Mouse (Mus musculus): ENCODE results near the gene Slc15a3. TPM values are rescaled to one million over a fixed set of nuclear protein-coding genes. Genes with fewer than 3 reads are reported as not detected.

Gene Slc15a3
- polyA plus RNA-seq, 1 experiment from 2014 or later: 0.25 TPM

- WGBS: 57% methylated on average over 2 of the region's 2 CpGs
- Histone ChIP-seq H3K27ac (ENCODE audit: low read length) (no peak overlapping the region), H3K4me3 (replicated peaks; ENCODE audit: low read length) (no peak overlapping the region), H3K36me3 (ENCODE audit: control insufficient read depth, insufficient read depth) (peaks cover 48% of the 10 kb centered on the region), H3K4me1 (replicated peaks; ENCODE audit: control insufficient read depth, insufficient read depth, low read length) (0 out of 2 replicates have a peak, but pooled peaks cover 3% of the 10 kb centered on the region), H3K9ac (replicated peaks; ENCODE audit: low read depth, low read length) (no peak overlapping the region), H3K4me2 (ENCODE audit: low read length) (no peak overlapping the region), H3K9me3 (ENCODE audit: control insufficient read depth, low read length) (no peaks in the 10 kb centered on the region), H3K27me3 (replicated peaks; ENCODE audit: control insufficient read depth, insufficient read depth, low read length) (no peaks in the 10 kb centered on the region)
- ATAC-seq: no peak
Observed at GRCm38 (mm10) chr19:10856520-10856919, 17.0 kb downstream of the Slc15a3 start.

- Histone ChIP-seq H3K27me3 (replicated peaks; ENCODE audit: control insufficient read depth, insufficient read depth, low read length) (no peaks in the 10 kb centered on the region), H3K9ac (replicated peaks; ENCODE audit: low read depth, low read length) (no peak overlapping the region), H3K9me3 (ENCODE audit: control insufficient read depth, low read length) (no peaks in the 10 kb centered on the region), H3K4me1 (replicated peaks; ENCODE audit: control insufficient read depth, insufficient read depth, low read length) (0 out of 2 replicates have a peak, but pooled peaks cover 3% of the 10 kb centered on the region), H3K4me3 (replicated peaks; ENCODE audit: low read length) (no peak overlapping the region), H3K27ac (ENCODE audit: low read length) (no peak overlapping the region), H3K4me2 (ENCODE audit: low read length) (no peak overlapping the region), H3K36me3 (ENCODE audit: control insufficient read depth, insufficient read depth) (peaks cover 74% of the 10 kb centered on the region)
- 46% methylated on average over 21 of the region's 22 CpGs for WGBS
- peak; percentile 20; the same call in 1 of the 2 replicates for ATAC-seq
Observed at GRCm38 (mm10) chr19:10860072-10860497, 20.6 kb downstream of the Slc15a3 start.

- Histone ChIP-seq H3K4me2 (ENCODE audit: low read length) (no peak overlapping the region), H3K27ac (ENCODE audit: low read length) (no peak overlapping the region), H3K9ac (replicated peaks; ENCODE audit: low read depth, low read length) (no peak overlapping the region), H3K4me1 (replicated peaks; ENCODE audit: control insufficient read depth, insufficient read depth, low read length) (peaks cover 27% of the 10 kb centered on the region), H3K9me3 (ENCODE audit: control insufficient read depth, low read length) (no peaks in the 10 kb centered on the region), H3K36me3 (ENCODE audit: control insufficient read depth, insufficient read depth) (peaks cover 41% of the 10 kb centered on the region), H3K27me3 (replicated peaks; ENCODE audit: control insufficient read depth, insufficient read depth, low read length) (no peaks in the 10 kb centered on the region), H3K4me3 (replicated peaks; ENCODE audit: low read length) (no peak overlapping the region)
- WGBS: 91% methylated on average over 13 of the region's 13 CpGs
- no peak for ATAC-seq
Observed at GRCm38 (mm10) chr19:10866351-10866750, 26.8 kb downstream of the Slc15a3 start.

- ATAC-seq: peak; percentile 0; the same call in 1 of the 2 replicates
Observed at GRCm38 (mm10) chr19:10867946-10868622, 28.6 kb downstream of the Slc15a3 start.

GRCm38 (mm10) chr19:10868623-10869141 lies 29.2 kb downstream of the Slc15a3 start:
- Histone ChIP-seq H3K9me3 (ENCODE audit: control insufficient read depth, low read length) (no peaks in the 10 kb centered on the region), H3K4me1 (replicated peaks; ENCODE audit: control insufficient read depth, insufficient read depth, low read length) (peaks cover 27% of the 10 kb centered on the region), H3K4me3 (replicated peaks; ENCODE audit: low read length) (peak overlapping the region; percentile 89), H3K27me3 (replicated peaks; ENCODE audit: control insufficient read depth, insufficient read depth, low read length) (no peaks in the 10 kb centered on the region), H3K9ac (replicated peaks; ENCODE audit: low read depth, low read length) (peak overlapping the region; percentile 98), H3K4me2 (ENCODE audit: low read length) (peak overlapping the region; percentile 90), H3K27ac (ENCODE audit: low read length) (peak overlapping the region; percentile 93), H3K36me3 (ENCODE audit: control insufficient read depth, insufficient read depth) (peaks cover 35% of the 10 kb centered on the region)
- 0% methylated on average over 17 of the region's 17 CpGs for whole genome bisulfite sequencing
- peak; percentile 24 for ATAC-seq

More at GRCm38 (mm10) chr19:10867946-10868622, 28.6 kb downstream of the Slc15a3 start:
- Histone ChIP-seq H3K4me1 (replicated peaks; ENCODE audit: control insufficient read depth, insufficient read depth, low read length) (peaks cover 27% of the 10 kb centered on the region), H3K27ac (ENCODE audit: low read length) (peak overlapping the region; percentile 25; the same call in 1 of the 2 replicates), H3K9ac (replicated peaks; ENCODE audit: low read depth, low read length) (peak overlapping the region; percentile 98), H3K4me3 (replicated peaks; ENCODE audit: low read length) (peak overlapping the region; percentile 89), H3K36me3 (ENCODE audit: control insufficient read depth, insufficient read depth) (peaks cover 35% of the 10 kb centered on the region), H3K27me3 (replicated peaks; ENCODE audit: control insufficient read depth, insufficient read depth, low read length) (no peaks in the 10 kb centered on the region), H3K4me2 (ENCODE audit: low read length) (peak overlapping the region; percentile 90), H3K9me3 (ENCODE audit: control insufficient read depth, low read length) (no peaks in the 10 kb centered on the region)
- WGBS: 18% methylated on average over 5 of the region's 5 CpGs

GRCm38 (mm10) chr19:10869241-10869885 lies 29.8 kb downstream of the Slc15a3 start:
- peak overlapping the region; percentile 98 for H3K9ac ChIP-seq (replicated peaks; ENCODE audit: low read depth, low read length)
- ATAC-seq: peak; percentile 96
- peaks cover 36% of the 10 kb centered on the region for H3K36me3 ChIP-seq (ENCODE audit: control insufficient read depth, insufficient read depth)
- WGBS: under 1% methylated on average over 35 of the region's 43 CpGs
- peak overlapping the region; percentile 89 for H3K4me3 ChIP-seq (replicated peaks; ENCODE audit: low read length)
- H3K9me3 ChIP-seq (ENCODE audit: control insufficient read depth, low read length): no peaks in the 10 kb centered on the region
- no peaks in the 10 kb centered on the region for H3K27me3 ChIP-seq (replicated peaks; ENCODE audit: control insufficient read depth, insufficient read depth, low read length)
- H3K4me1 ChIP-seq (replicated peaks; ENCODE audit: control insufficient read depth, insufficient read depth, low read length): peaks cover 27% of the 10 kb centered on the region
- H3K27ac ChIP-seq (ENCODE audit: low read length): peak overlapping the region; percentile 93
- H3K4me2 ChIP-seq (ENCODE audit: low read length): peak overlapping the region; percentile 90

- H3K4me1 ChIP-seq (replicated peaks; ENCODE audit: control insufficient read depth, insufficient read depth, low read length): peaks cover 27% of the 10 kb centered on the region
- WGBS: under 1% methylated on average over 8 of the region's 8 CpGs
- peak; percentile 39 for ATAC-seq
- no peaks in the 10 kb centered on the region for H3K9me3 ChIP-seq (ENCODE audit: control insufficient read depth, low read length)
- no peaks in the 10 kb centered on the region for H3K27me3 ChIP-seq (replicated peaks; ENCODE audit: control insufficient read depth, insufficient read depth, low read length)
- peaks cover 31% of the 10 kb centered on the region for H3K36me3 ChIP-seq (ENCODE audit: control insufficient read depth, insufficient read depth)
- H3K27ac ChIP-seq (ENCODE audit: low read length): peak within 1 kb of the TSS; percentile 93
- H3K4me2 ChIP-seq (ENCODE audit: low read length): peak within 1 kb of the TSS; percentile 90
- H3K9ac ChIP-seq (replicated peaks; ENCODE audit: low read depth, low read length): peak within 1 kb of the TSS; percentile 98
- peak within 1 kb of the TSS; percentile 89 for H3K4me3 ChIP-seq (replicated peaks; ENCODE audit: low read length)
Observed at GRCm38 (mm10) chr19:10869886-10870527, 30.5 kb downstream of the Slc15a3 start, which contains the start of gene Tmem132a. Gene Tmem132a, minus strand, starts transcription at chr19:10869940.

- no peak for ATAC-seq
- H3K4me3 ChIP-seq (replicated peaks; ENCODE audit: low read length): no peak overlapping the region
- no peaks in the 10 kb centered on the region for H3K27me3 ChIP-seq (replicated peaks; ENCODE audit: control insufficient read depth, insufficient read depth, low read length)
- no peaks in the 10 kb centered on the region for H3K9me3 ChIP-seq (ENCODE audit: control insufficient read depth, low read length)
- H3K27ac ChIP-seq (ENCODE audit: low read length): no peak overlapping the region
- H3K36me3 ChIP-seq (ENCODE audit: control insufficient read depth, insufficient read depth): peaks cover 25% of the 10 kb centered on the region
- peaks cover 27% of the 10 kb centered on the region for H3K4me1 ChIP-seq (replicated peaks; ENCODE audit: control insufficient read depth, insufficient read depth, low read length)
- H3K9ac ChIP-seq (replicated peaks; ENCODE audit: low read depth, low read length): no peak overlapping the region
- no peak overlapping the region for H3K4me2 ChIP-seq (ENCODE audit: low read length)
- 86% methylated on average over 3 of the region's 3 CpGs for WGBS
Observed at GRCm38 (mm10) chr19:10870676-10871075, 31.1 kb downstream of the Slc15a3 start.

Measured in forebrain, embryonic 16.5 days (tissue).